Mouse (Mus musculus) hindbrain, embryonic 16.5 days (tissue): ENCODE results near the gene Nav2. TPM values are rescaled to one million over a fixed set of nuclear protein-coding genes. Genes with fewer than 3 reads are reported as not detected.

Experiments used
- ATAC-seq: fragments of 200-750 bp; cut with Nextera tagmentation; 2 replicates; pipeline ENCODE4 v1.8.0; 2017; ENCODE audit warnings: moderate TSS enrichment, moderate library complexity
- H3K27ac ChIP-seq: fragments of 300-500 bp; sonication (generic); 2 replicates; pipeline ENCODE4 v1.5.1; 2014; ENCODE audit warnings: low read depth, mild to moderate bottlenecking, control low read depth, low read length, moderate library complexity
- H3K27me3 ChIP-seq: fragments of 300-500 bp; sonication (generic); replicated peaks from 2 replicates; pipeline ENCODE4 v1.6.1; 2014; ENCODE audit warnings: low read length; ENCODE audit not compliant: control insufficient read depth, insufficient read depth
- H3K36me3 ChIP-seq: fragments of 300-500 bp; sonication (generic); 2 replicates; pipeline ENCODE4 v1.6.1; 2014; ENCODE audit warnings: mild to moderate bottlenecking, low read length, moderate library complexity, mixed read lengths; ENCODE audit not compliant: control insufficient read depth, insufficient read depth
- H3K4me1 ChIP-seq: fragments of 300-500 bp; sonication (generic); 2 replicates; pipeline ENCODE4 v1.6.1; 2014; ENCODE audit warnings: low read depth, low read length; ENCODE audit not compliant: control insufficient read depth, insufficient read depth
- H3K4me2 ChIP-seq: fragments of 300-500 bp; sonication (generic); 2 replicates; pipeline ENCODE4 v1.6.1; 2014; ENCODE audit warnings: mild to moderate bottlenecking, low read length, control low read depth, moderate library complexity
- H3K4me3 ChIP-seq: fragments of 300-500 bp; sonication (generic); 2 replicates; pipeline ENCODE4 v1.5.1; 2014; ENCODE audit warnings: mild to moderate bottlenecking, low read length, control low read depth, moderate library complexity
- H3K9ac ChIP-seq: fragments of 300-500 bp; sonication (generic); 2 replicates; pipeline ENCODE4 v1.6.1; 2014; ENCODE audit warnings: low read depth, mild to moderate bottlenecking, control low read depth, low read length, moderate library complexity
- H3K9me3 ChIP-seq: fragments of 300-500 bp; sonication (generic); 2 replicates; pipeline ENCODE4 v1.6.1; 2014; ENCODE audit warnings: mild to moderate bottlenecking, low read length, moderate library complexity; ENCODE audit not compliant: control insufficient read depth
- WGBS: fragments of 180-500 bp; shearing (Covaris S2); extraction: QIAGEN DNeasy Blood & Tissue Kit; methylation state at CpG from one replicate; pipeline ENCODE4 v1.1.7; 2014; 5-methylcytosine and 5-hydroxymethylcytosine counted together
- polyA plus RNA-seq: library from polyadenylated mRNA; unstranded; fragments of >200 nt; fragmentation: Nextera tagmentation; extraction: Ambion mirVana; gene quantifications from 2 replicates; pipeline ENCODE4 v1.2.1, GENCODE M21; 2015

Gene Nav2
- polyA plus RNA-seq, 1 experiment from 2014 or later, result 27.9 TPM

- Histone ChIP-seq H3K9ac (no peak overlapping the region), H3K4me2 (no peak overlapping the region), H3K4me3 (no peak overlapping the region), H3K9me3 (no peaks in the 10 kb centered on the region), H3K27me3 (no peaks in the 10 kb centered on the region), H3K36me3 (no peaks in the 10 kb centered on the region), H3K4me1 (no peaks in the 10 kb centered on the region), H3K27ac (no peak overlapping the region)
- no peak for ATAC-seq
- whole genome bisulfite sequencing, result 86% methylated on average over 17 of the region's 17 CpGs
Observed at GRCm38 (mm10) chr7:49420139-49420802, 511.8 kb downstream of the Nav2 start.

DNA sequence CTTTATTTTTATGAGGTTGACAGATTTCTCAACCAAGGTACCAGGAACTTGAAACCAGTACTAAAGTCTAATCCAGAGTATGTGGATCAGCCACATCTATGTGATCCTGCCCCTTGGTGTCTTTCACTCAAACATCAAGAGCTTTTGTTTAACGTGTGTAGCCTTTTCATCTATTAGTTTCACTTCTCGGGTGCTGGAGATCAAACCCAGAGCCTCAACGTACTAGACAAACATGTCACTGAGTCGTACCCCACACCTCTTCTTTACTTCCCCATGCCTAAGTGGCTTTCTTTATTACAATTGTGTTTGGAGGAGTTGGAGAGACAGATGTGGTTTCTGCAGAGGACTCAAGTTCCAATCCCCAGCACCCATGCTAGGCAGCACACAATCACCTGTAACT, 512.7 kb downstream of the Nav2 start:
- WGBS, result 86% methylated on average over 4 of the region's 4 CpGs
- Histone ChIP-seq H3K9ac (no peak overlapping the region), H3K4me1 (no peaks in the 10 kb centered on the region), H3K36me3 (no peaks in the 10 kb centered on the region), H3K27me3 (no peaks in the 10 kb centered on the region), H3K4me3 (no peak overlapping the region), H3K4me2 (no peak overlapping the region), H3K27ac (no peak overlapping the region), H3K9me3 (no peaks in the 10 kb centered on the region)
- ATAC-seq, result no peak

- Histone ChIP-seq H3K4me3 (no peak overlapping the region), H3K36me3 (no peaks in the 10 kb centered on the region), H3K4me1 (no peaks in the 10 kb centered on the region), H3K9ac (no peak overlapping the region), H3K9me3 (no peaks in the 10 kb centered on the region), H3K4me2 (no peak overlapping the region), H3K27ac (no peak overlapping the region), H3K27me3 (no peaks in the 10 kb centered on the region)
- ATAC-seq, result no peak
- WGBS, result 91% methylated on average over 6 of the region's 6 CpGs
Observed at GRCm38 (mm10) chr7:49423943-49424342, 515.4 kb downstream of the Nav2 start.

GRCm38 (mm10) chr7:49426060-49426459, 517.5 kb downstream of the Nav2 start:
- WGBS, result 56% methylated on average over 4 of the region's 4 CpGs
- no peak for ATAC-seq
- no peak overlapping the region for H3K4me3 ChIP-seq
- H3K36me3 ChIP-seq, result no peaks in the 10 kb centered on the region
- no peak overlapping the region for H3K27ac ChIP-seq
- no peaks in the 10 kb centered on the region for H3K9me3 ChIP-seq
- H3K27me3 ChIP-seq, result no peaks in the 10 kb centered on the region
- H3K4me2 ChIP-seq, result no peak overlapping the region
- H3K4me1 ChIP-seq, result no peaks in the 10 kb centered on the region
- no peak overlapping the region for H3K9ac ChIP-seq

- H3K27me3 ChIP-seq, result no peaks in the 10 kb centered on the region
- H3K4me2 ChIP-seq, result no peak overlapping the region
- no peak overlapping the region for H3K9ac ChIP-seq
- H3K9me3 ChIP-seq, result no peaks in the 10 kb centered on the region
- no peaks in the 10 kb centered on the region for H3K36me3 ChIP-seq
- no peak for ATAC-seq
- H3K4me3 ChIP-seq, result no peak overlapping the region
- no peaks in the 10 kb centered on the region for H3K4me1 ChIP-seq
- no peak overlapping the region for H3K27ac ChIP-seq
- WGBS, result 52% methylated on average over 6 of the region's 6 CpGs
Observed at GRCm38 (mm10) chr7:49427843-49428242, 519.3 kb downstream of the Nav2 start.

DNA sequence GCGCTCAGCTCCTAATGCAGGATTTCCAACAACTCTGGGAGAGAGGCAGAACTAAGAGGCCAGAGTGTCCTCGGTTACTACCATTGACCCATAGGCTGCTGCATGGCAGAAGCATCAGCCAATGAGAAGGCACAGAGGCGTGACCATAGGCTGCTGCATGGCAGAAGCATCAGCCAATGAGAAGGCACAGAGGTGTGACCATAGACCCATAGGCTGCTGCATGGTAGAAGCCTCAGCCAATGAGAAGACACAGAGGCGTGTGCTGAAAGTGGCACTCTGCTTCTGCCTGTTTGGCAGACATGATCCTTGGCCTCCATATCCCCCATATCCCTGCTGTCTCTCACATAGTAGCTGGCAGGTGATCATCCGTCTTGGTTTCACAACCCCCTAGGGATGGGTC, 520.4 kb downstream of the Nav2 start:
- no peaks in the 10 kb centered on the region for H3K4me1 ChIP-seq
- H3K36me3 ChIP-seq, result no peaks in the 10 kb centered on the region
- no peak overlapping the region for H3K4me2 ChIP-seq
- no peak overlapping the region for H3K4me3 ChIP-seq
- no peaks in the 10 kb centered on the region for H3K9me3 ChIP-seq
- ATAC-seq, result peak; percentile 78
- WGBS, result 61% methylated on average over 5 of the region's 5 CpGs
- no peak overlapping the region for H3K27ac ChIP-seq
- no peaks in the 10 kb centered on the region for H3K27me3 ChIP-seq
- no peak overlapping the region for H3K9ac ChIP-seq

GRCm38 (mm10) chr7:49430808-49431207, 522.3 kb downstream of the Nav2 start:
- Histone ChIP-seq H3K27ac (no peak overlapping the region), H3K9me3 (no peaks in the 10 kb centered on the region), H3K9ac (no peak overlapping the region), H3K27me3 (no peaks in the 10 kb centered on the region), H3K36me3 (no peaks in the 10 kb centered on the region), H3K4me2 (no peak overlapping the region), H3K4me1 (no peaks in the 10 kb centered on the region), H3K4me3 (no peak overlapping the region)
- WGBS, result 74% methylated on average over 7 of the region's 7 CpGs
- peak; percentile 52; the same call in 1 of the 2 replicates for ATAC-seq

DNA sequence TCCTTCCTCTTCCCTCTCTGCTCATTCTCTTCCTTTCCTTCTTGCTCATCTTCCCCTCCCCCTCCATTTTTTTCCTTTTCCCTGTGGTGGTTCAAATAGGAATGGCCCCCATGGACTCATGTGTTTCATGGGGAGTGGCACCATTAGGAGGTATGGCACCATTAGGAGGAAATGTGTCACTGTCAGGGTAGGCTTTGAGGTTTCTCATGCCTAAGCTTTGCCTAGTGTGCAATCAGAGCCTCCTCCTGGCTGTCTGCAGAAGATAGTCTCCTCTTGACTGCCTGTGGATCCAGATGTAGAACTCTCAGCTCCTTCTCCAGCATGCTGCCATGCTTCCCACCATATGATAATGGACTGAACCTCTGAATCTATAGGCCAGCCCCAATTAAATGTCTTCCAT, 525.4 kb downstream of the Nav2 start:
- H3K4me2 ChIP-seq, result no peak overlapping the region
- peaks cover 2% of the 10 kb centered on the region; the same call in 1 of the 2 replicates for H3K4me1 ChIP-seq
- no peaks in the 10 kb centered on the region for H3K27me3 ChIP-seq
- H3K27ac ChIP-seq, result no peak overlapping the region
- no peak overlapping the region for H3K9ac ChIP-seq
- no peaks in the 10 kb centered on the region for H3K36me3 ChIP-seq
- H3K4me3 ChIP-seq, result no peak overlapping the region
- H3K9me3 ChIP-seq, result no peaks in the 10 kb centered on the region
- no peak for ATAC-seq

GRCm38 (mm10) chr7:49436492-49436891, 528.0 kb downstream of the Nav2 start:
- Histone ChIP-seq H3K4me2 (no peak overlapping the region), H3K4me3 (no peak overlapping the region), H3K4me1 (peaks cover 2% of the 10 kb centered on the region; the same call in 1 of the 2 replicates), H3K9ac (no peak overlapping the region), H3K27ac (no peak overlapping the region), H3K9me3 (no peaks in the 10 kb centered on the region), H3K27me3 (no peaks in the 10 kb centered on the region), H3K36me3 (no peaks in the 10 kb centered on the region)
- 78% methylated on average over 7 of the region's 7 CpGs for WGBS
- ATAC-seq, result no peak
